Mouse (Mus musculus) MEL (cell line): ENCODE results near the gene Trim62. TPM values are rescaled to one million over a fixed set of nuclear protein-coding genes. Genes with fewer than 3 reads are reported as not detected.

Experiments
- DNase-seq: peaks from one replicate; pipeline ENCODE4 v3.0.0; 2011; ENCODE audit warnings: low read depth, low spot score
- H3K27ac ChIP-seq: 2 replicates; pipeline ENCODE4 v1.5.1; 2012; ENCODE audit warnings: low read depth, mild to moderate bottlenecking, control low read depth, low read length, moderate library complexity; ENCODE audit not compliant: control insufficient read depth
- H3K27me3 ChIP-seq, 2 experiments: fragments of 150-350 bp in 1 of 2; sonication (generic) in 1 of 2; 2 replicates each; pipeline ENCODE4 v1.6.1; 2012; ENCODE audit warnings: low read length in 2 of 2, mild to moderate bottlenecking in 2 of 2, improper control_type of control experiment in 1 of 2, moderate library complexity in 1 of 2; ENCODE audit not compliant: insufficient read depth in 2 of 2, control insufficient read depth in 1 of 2
- H3K36me3 ChIP-seq, 2 experiments: 2 replicates each; pipeline ENCODE4 v1.6.1; 2012 to 2014; ENCODE audit warnings: low read length in 2 of 2, improper control_type of control experiment in 1 of 2, inconsistent platforms in 1 of 2, mild to moderate bottlenecking in 1 of 2; ENCODE audit not compliant: insufficient read depth in 2 of 2, control insufficient read depth in 1 of 2
- H3K4me1 ChIP-seq, 2 experiments: fragments of 150-350 bp in 1 of 2; sonication (generic) in 1 of 2; 2 replicates each; pipeline ENCODE4 v1.6.1; 2012; ENCODE audit warnings: low read length in 2 of 2, improper control_type of control experiment in 1 of 2, mild to moderate bottlenecking in 1 of 2; ENCODE audit not compliant: insufficient read depth in 2 of 2, control insufficient read depth in 1 of 2
- H3K4me3 ChIP-seq, 2 experiments: fragments of 150-350 bp in 1 of 2; sonication (generic) in 1 of 2; 2 replicates each; pipeline ENCODE4 v1.5.1; 2012; ENCODE audit warnings: low read depth in 2 of 2, low read length in 2 of 2, mild to moderate bottlenecking in 2 of 2, moderate library complexity in 2 of 2, control low read depth in 1 of 2, improper control_type of control experiment in 1 of 2; ENCODE audit not compliant: control insufficient read depth in 1 of 2, insufficient read depth in 1 of 2
- H3K79me2 ChIP-seq: 2 replicates; pipeline ENCODE4 v1.6.1; 2012; ENCODE audit warnings: mild to moderate bottlenecking, low read length, moderate library complexity; ENCODE audit not compliant: control insufficient read depth, poor library complexity, insufficient read depth
- H3K9ac ChIP-seq: 2 replicates; pipeline ENCODE4 v1.6.1; 2012; ENCODE audit warnings: low read depth, mild to moderate bottlenecking, control low read depth, low read length, moderate library complexity; ENCODE audit not compliant: control insufficient read depth, poor library complexity, severe bottlenecking
- H3K9me3 ChIP-seq: fragments of 150-350 bp; sonication (generic); replicated peaks from 2 replicates; pipeline ENCODE4 v1.6.1; 2012; ENCODE audit warnings: mild to moderate bottlenecking, low read length, improper control_type of control experiment, moderate library complexity; ENCODE audit not compliant: insufficient read depth
- CHD2 ChIP-seq: IDR thresholded peaks from 2 replicates; pipeline ENCODE4 v1.6.1; 2011; ENCODE audit warnings: low read length, improper control_type of control experiment
- CTCF ChIP-seq, 3 experiments: IDR thresholded peaks in 2 of 3; conservative IDR thresholded peaks in 1 of 3; 2 replicates each; pipeline ENCODE4 v1.5.1; 2011 to 2012; ENCODE audit warnings: low read length in 3 of 3, low read depth in 2 of 3, mild to moderate bottlenecking in 2 of 3, improper control_type of control experiment in 1 of 3, inconsistent platforms in 1 of 3, mixed read lengths in 1 of 3, moderate library complexity in 1 of 3; ENCODE audit not compliant: control insufficient read depth in 1 of 3, insufficient read depth in 1 of 3, poor library complexity in 1 of 3, severe bottlenecking in 1 of 3
- E2F4 ChIP-seq: IDR thresholded peaks from 2 replicates; pipeline ENCODE4 v1.6.1; 2011; ENCODE audit warnings: low read depth, low read length, improper control_type of control experiment, borderline replicate concordance
- EP300 ChIP-seq, 2 experiments: IDR thresholded peaks; 2 replicates each; pipeline ENCODE4 v1.6.1; 2011; ENCODE audit warnings: improper control_type of control experiment in 2 of 2, low read length in 2 of 2, low read depth in 1 of 2, mild to moderate bottlenecking in 1 of 2
- HCFC1 ChIP-seq: IDR thresholded peaks from 2 replicates; pipeline ENCODE4 v1.6.1; 2012; ENCODE audit warnings: low read depth, mild to moderate bottlenecking, inconsistent platforms, low read length, improper control_type of control experiment, moderate library complexity
- JUND ChIP-seq: IDR thresholded peaks from 2 replicates; pipeline ENCODE4 v1.6.1; 2011; ENCODE audit warnings: low read depth, mild to moderate bottlenecking, improper control_type of control experiment, low read length
- KAT2A ChIP-seq: conservative IDR thresholded peaks from 2 replicates; pipeline ENCODE4 v1.6.1; 2012; ENCODE audit warnings: low read depth, low read length, improper control_type of control experiment, inconsistent platforms
- MAX ChIP-seq: IDR thresholded peaks from 2 replicates; pipeline ENCODE4 v1.6.1; 2011; ENCODE audit warnings: low read length, improper control_type of control experiment
- MAZ ChIP-seq: IDR thresholded peaks from 2 replicates; pipeline ENCODE4 v1.6.1; 2012; ENCODE audit warnings: low read depth, mild to moderate bottlenecking, inconsistent platforms, low read length, improper control_type of control experiment
- MYB ChIP-seq: IDR thresholded peaks from 2 replicates; pipeline ENCODE4 v1.6.1; 2011; ENCODE audit warnings: mild to moderate bottlenecking, low read depth, low read length, improper control_type of control experiment
- POLR2AphosphoS5 ChIP-seq: IDR thresholded peaks from 2 replicates; pipeline ENCODE4 v1.6.1; 2012; ENCODE audit warnings: low read depth, borderline replicate concordance, mild to moderate bottlenecking, inconsistent platforms, low read length, moderate library complexity, mixed read lengths
- RAD21 ChIP-seq: IDR thresholded peaks from 2 replicates; pipeline ENCODE4 v1.6.1; 2011; ENCODE audit warnings: mild to moderate bottlenecking, low read depth, low read length, improper control_type of control experiment
- TAL1 ChIP-seq: IDR thresholded peaks from 2 replicates; pipeline ENCODE4 v1.6.1; 2012; ENCODE audit warnings: mild to moderate bottlenecking, inconsistent platforms, low read length, moderate library complexity, mixed read lengths
- ZC3H11A ChIP-seq: IDR thresholded peaks from 2 replicates; pipeline ENCODE4 v1.6.1; 2012; ENCODE audit warnings: low read depth, mild to moderate bottlenecking, inconsistent platforms, low read length, improper control_type of control experiment
- ZKSCAN1 ChIP-seq: IDR thresholded peaks from 2 replicates; pipeline ENCODE4 v1.6.1; 2012; ENCODE audit warnings: low read depth, mild to moderate bottlenecking, inconsistent platforms, low read length, improper control_type of control experiment, moderate library complexity
- polyA plus RNA-seq, 2 experiments: library from polyadenylated mRNA; stranded (reverse) in 1 of 2; unstranded in 1 of 2; fragments of >175 nt in 1 of 2; fragments of >200 nt in 1 of 2; gene quantifications; 2 replicates each; pipeline versions ENCODE4 v1.2.1 to v1.2.4; 2012; ENCODE audit warnings: low replicate concordance in 2 of 2, low read depth in 1 of 2; ENCODE audit not compliant: insufficient read length in 2 of 2, insufficient read depth in 1 of 2, missing spikeins in 1 of 2
- total RNA-seq: library from RNA; depleted of rRNA; stranded (reverse); fragments of 300-350 nt; gene quantifications from 2 replicates; pipeline ENCODE4 v1.2.3, GENCODE M21; 2012

Trim62 gene
- total and polyA plus RNA-seq, 3 experiments = 0.12 to 1.2 TPM; not detected in 1

- TF ChIP-seq RAD21 = no peak
These were observed 33.7 kb downstream of the Trim62 start (continued) for GRCm38 (mm10) chr4:128917119-128917518.

GRCm38 (mm10) chr4:128917756-128918155 is 34.4 kb downstream of the Trim62 start:
- H3K9ac ChIP-seq = no peak overlapping the region
- TF ChIP-seq E2F4 = no peak
- TF ChIP-seq KAT2A = no peak
- TF ChIP-seq EP300 (IDR thresholded peaks at IDR 0.05; ENCODE audit: low read depth in 1 of 2, low read length in 2 of 2) = no peak
- no peak for TF ChIP-seq ZKSCAN1
- TF ChIP-seq MYB = no peak
- no peaks in the 10 kb centered on the region for H3K36me3 ChIP-seq
- H3K79me2 ChIP-seq = no peaks in the 10 kb centered on the region
- H3K4me3 ChIP-seq = no peak overlapping the region
- no peak for DNase-seq
- no peak overlapping the region for H3K27ac ChIP-seq
- no peaks in the 10 kb centered on the region; a peak in 2 of 4 replicates for H3K27me3 ChIP-seq
- no peaks in the 10 kb centered on the region for H3K4me1 ChIP-seq
- H3K9me3 ChIP-seq = no peaks in the 10 kb centered on the region

- H3K27me3 ChIP-seq = no peaks in the 10 kb centered on the region; a peak in 2 of 4 replicates
- TF ChIP-seq ZC3H11A (no peak), RAD21 (no peak), KAT2A (no peak), POLR2AphosphoS5 (no peak), MAZ (no peak), TAL1 (no peak), CHD2 (no peak), CTCF (IDR thresholded peaks at IDR 0.05 in 2 of 3, conservative IDR thresholded peaks at IDR 0.05 in 1 of 3; ENCODE audit: control insufficient read depth in 1 of 3, insufficient read depth in 1 of 3, low read depth in 2 of 3, low read length in 3 of 3, poor library complexity in 1 of 3, severe bottlenecking in 1 of 3) (no peak), MYB (no peak)
- H3K9me3 ChIP-seq = no peaks in the 10 kb centered on the region
- DNase-seq = peak; percentile 6
- no peak overlapping the region for H3K4me3 ChIP-seq
- no peaks in the 10 kb centered on the region for H3K79me2 ChIP-seq
- H3K27ac ChIP-seq = no peak overlapping the region
- H3K36me3 ChIP-seq = no peaks in the 10 kb centered on the region
- no peaks in the 10 kb centered on the region for H3K4me1 ChIP-seq
- H3K9ac ChIP-seq = no peak overlapping the region
These were observed 34.8 kb downstream of the Trim62 start for GRCm38 (mm10) chr4:128918187-128918586.

- no peak overlapping the region for H3K27ac ChIP-seq
- no peaks in the 10 kb centered on the region; a peak in 2 of 4 replicates for H3K27me3 ChIP-seq
- DNase-seq = no peak
- H3K9me3 ChIP-seq = no peaks in the 10 kb centered on the region
- H3K9ac ChIP-seq = no peak overlapping the region
- TF ChIP-seq HCFC1 (no peak), KAT2A (no peak), POLR2AphosphoS5 (no peak), ZKSCAN1 (no peak), JUND (no peak), MAX (no peak)
- no peaks in the 10 kb centered on the region for H3K4me1 ChIP-seq
- no peaks in the 10 kb centered on the region for H3K36me3 ChIP-seq
- H3K79me2 ChIP-seq = no peaks in the 10 kb centered on the region
- H3K4me3 ChIP-seq = no peak overlapping the region
These were observed 35.7 kb downstream of the Trim62 start for GRCm38 (mm10) chr4:128919106-128919505.
